Mouse (Mus musculus) brown adipose tissue, adult 24 weeks (tissue): Measurements from ENCODE around the gene Tmem252. TPM values are rescaled to one million over a fixed set of nuclear protein-coding genes. Genes with fewer than 3 reads are reported as not detected.

Source experiments
- polyA plus RNA-seq: library from polyadenylated mRNA; stranded (reverse); fragments of >200 nt; gene quantifications from 2 replicates; pipeline ENCODE4 v1.2.4, GENCODE M21; 2012; ENCODE audit not compliant: missing spikeins, insufficient read depth, insufficient read length

The Tmem252 gene
- polyA plus RNA-seq, 1 experiment = not detected

Other genes starting within 250 kb of the Tmem252 start
- 13.0 and 23.3 TPM in 2 replicates for gene Fam122a, start 196.7 kb upstream of the Tmem252 start, polyA plus RNA-seq
- not detected in 2 replicates for gene Pip5k1b, start 118.1 kb upstream of the Tmem252 start, polyA plus RNA-seq
- gene Pgm5, start 187.8 kb downstream of the Tmem252 start, polyA plus RNA-seq = 1.6 and 1.9 TPM in 2 replicates
- gene Gm10053, start 201.7 kb downstream of the Tmem252 start, polyA plus RNA-seq = 3,235 and 3,446 TPM in 2 replicates
- not detected in 2 replicates for gene Foxd4, start 227.2 kb downstream of the Tmem252 start, polyA plus RNA-seq